Mouse (Mus musculus) intestine, embryonic 16.5 days (tissue): ENCODE results near the gene Rbfox2. TPM values are rescaled to one million over a fixed set of nuclear protein-coding genes. Genes with fewer than 3 reads are reported as not detected.

ENCODE experiments used
- ATAC-seq: fragments of 200-750 bp; cut with Nextera tagmentation; 2 replicates; pipeline ENCODE4 v1.8.0; 2017; ENCODE audit warnings: moderate TSS enrichment, moderate library complexity
- H3K27ac ChIP-seq: fragments of 300-500 bp; sonication (generic); 2 replicates; pipeline ENCODE4 v1.5.1; 2014; ENCODE audit warnings: mild to moderate bottlenecking, low read length
- H3K27me3 ChIP-seq: fragments of 300-500 bp; sonication (generic); replicated peaks from 2 replicates; pipeline ENCODE4 v1.6.1; 2014; ENCODE audit warnings: low read length, control low read depth, mixed read lengths; ENCODE audit not compliant: control insufficient read depth, insufficient read depth
- H3K36me3 ChIP-seq: fragments of 300-500 bp; sonication (generic); 2 replicates; pipeline ENCODE4 v1.6.1; 2014; ENCODE audit warnings: low read length, control low read depth; ENCODE audit not compliant: control insufficient read depth, insufficient read depth
- H3K4me1 ChIP-seq: fragments of 300-500 bp; sonication (generic); 2 replicates; pipeline ENCODE4 v1.6.1; 2014; ENCODE audit warnings: low read length, control low read depth, mixed read lengths; ENCODE audit not compliant: control insufficient read depth, insufficient read depth
- H3K4me2 ChIP-seq: fragments of 300-500 bp; sonication (generic); 2 replicates; pipeline ENCODE4 v1.6.1; 2014; ENCODE audit warnings: low read depth, low read length, control low read depth
- H3K4me3 ChIP-seq: fragments of 300-500 bp; sonication (generic); 2 replicates; pipeline ENCODE4 v1.5.1; 2014; ENCODE audit warnings: mild to moderate bottlenecking, low read length
- H3K9ac ChIP-seq: fragments of 300-500 bp; sonication (generic); 2 replicates; pipeline ENCODE4 v1.6.1; 2014; ENCODE audit warnings: low read depth, low read length
- H3K9me3 ChIP-seq: fragments of 300-500 bp; sonication (generic); 2 replicates; pipeline ENCODE4 v1.6.1; 2016; ENCODE audit warnings: low read length, control low read depth; ENCODE audit not compliant: control insufficient read depth
- WGBS: fragments of 180-500 bp; shearing (Covaris S2); extraction: QIAGEN DNeasy Blood & Tissue Kit; methylation state at CpG from one replicate; pipeline ENCODE4 v1.1.7; 2014; 5-methylcytosine and 5-hydroxymethylcytosine counted together
- polyA plus RNA-seq: library from polyadenylated mRNA; unstranded; fragments of >200 nt; fragmentation: Nextera tagmentation; extraction: Ambion mirVana; gene quantifications from 2 replicates; pipeline ENCODE4 v1.2.1, GENCODE M21; 2015

The Rbfox2 gene
- polyA plus RNA-seq, 1 experiment from 2014 or later: 31.5 TPM

DNA sequence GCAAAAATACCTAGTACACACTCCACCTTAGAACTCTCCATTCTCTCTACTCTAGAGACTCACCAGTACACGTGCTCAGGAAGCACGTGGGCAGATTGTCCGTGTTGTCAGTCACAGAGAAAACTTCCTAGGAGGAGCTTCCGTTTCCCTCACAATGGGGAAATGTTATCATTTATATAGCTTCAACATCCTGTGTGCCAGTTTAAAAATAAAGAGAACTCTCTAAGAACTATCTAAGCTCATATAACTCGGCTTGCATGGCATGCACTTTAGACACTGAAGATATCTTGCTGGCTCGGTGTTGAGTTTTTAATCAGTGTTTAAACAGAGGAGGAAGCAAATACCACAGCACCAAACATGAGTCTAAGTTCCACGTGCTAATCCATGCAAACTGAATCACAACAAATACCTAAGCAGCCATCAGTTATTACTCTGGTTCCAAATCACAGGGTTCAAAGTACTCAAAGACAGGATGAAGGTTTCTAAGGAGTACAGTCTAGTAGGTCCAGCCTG lies 70.7 kb downstream of the Rbfox2 start:
- WGBS: 47% methylated on average over 7 of the region's 7 CpGs
- H3K27me3 ChIP-seq: no peaks in the 10 kb centered on the region
- H3K9ac ChIP-seq: no peak overlapping the region
- ATAC-seq: peak; percentile 55; the same call in 1 of the 2 replicates
- H3K4me3 ChIP-seq: no peak overlapping the region
- H3K4me2 ChIP-seq: no peak overlapping the region
- H3K4me1 ChIP-seq: peaks cover 27% of the 10 kb centered on the region
- no peaks in the 10 kb centered on the region for H3K9me3 ChIP-seq
- H3K36me3 ChIP-seq: no peaks in the 10 kb centered on the region
- peak overlapping the region; percentile 23 for H3K27ac ChIP-seq

- no peaks in the 10 kb centered on the region for H3K36me3 ChIP-seq
- WGBS: 90% methylated on average over 4 of the region's 4 CpGs
- ATAC-seq: no peak
- H3K27me3 ChIP-seq: no peaks in the 10 kb centered on the region
- H3K4me3 ChIP-seq: no peak overlapping the region
- no peak overlapping the region for H3K4me2 ChIP-seq
- no peaks in the 10 kb centered on the region for H3K9me3 ChIP-seq
- no peak overlapping the region for H3K27ac ChIP-seq
- no peak overlapping the region for H3K9ac ChIP-seq
- peaks cover 27% of the 10 kb centered on the region for H3K4me1 ChIP-seq
Measured at GRCm38 (mm10) chr15:77235551-77235950, 71.3 kb downstream of the Rbfox2 start.

GRCm38 (mm10) chr15:77234296-77234695 lies 72.5 kb downstream of the Rbfox2 start:
- ATAC-seq: no peak
- Histone ChIP-seq H3K36me3 (no peaks in the 10 kb centered on the region), H3K9me3 (no peaks in the 10 kb centered on the region), H3K4me3 (no peak overlapping the region), H3K27ac (no peak overlapping the region), H3K4me1 (peaks cover 27% of the 10 kb centered on the region), H3K4me2 (no peak overlapping the region), H3K27me3 (no peaks in the 10 kb centered on the region), H3K9ac (no peak overlapping the region)
- WGBS: 44% methylated on average over 4 of the region's 4 CpGs

DNA sequence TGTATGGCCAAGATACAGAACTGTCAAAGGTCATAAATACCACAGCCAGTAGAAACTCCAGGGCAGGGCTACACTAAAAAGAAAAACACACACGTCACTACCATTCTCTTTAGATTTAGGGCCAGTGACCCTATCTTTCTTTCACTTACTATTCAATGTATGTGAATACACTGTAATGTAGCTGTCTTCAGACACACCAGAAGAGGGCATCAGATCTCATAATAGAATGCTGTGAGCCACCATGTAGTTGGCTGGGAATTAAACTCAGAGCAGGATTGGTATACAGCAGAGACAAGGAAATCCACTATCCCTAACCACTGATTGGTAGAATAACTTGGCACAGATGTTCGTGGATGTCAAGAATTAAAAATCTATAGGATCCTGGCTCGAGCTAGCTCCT lies 76.7 kb downstream of the Rbfox2 start:
- peaks cover 14% of the 10 kb centered on the region for H3K4me1 ChIP-seq
- no peaks in the 10 kb centered on the region for H3K36me3 ChIP-seq
- no peak overlapping the region for H3K27ac ChIP-seq
- H3K9me3 ChIP-seq: no peaks in the 10 kb centered on the region
- H3K9ac ChIP-seq: no peak overlapping the region
- 59% methylated on average over 3 of the region's 3 CpGs for WGBS
- ATAC-seq: no peak
- no peak overlapping the region for H3K4me3 ChIP-seq
- no peak overlapping the region for H3K4me2 ChIP-seq
- no peaks in the 10 kb centered on the region for H3K27me3 ChIP-seq

DNA sequence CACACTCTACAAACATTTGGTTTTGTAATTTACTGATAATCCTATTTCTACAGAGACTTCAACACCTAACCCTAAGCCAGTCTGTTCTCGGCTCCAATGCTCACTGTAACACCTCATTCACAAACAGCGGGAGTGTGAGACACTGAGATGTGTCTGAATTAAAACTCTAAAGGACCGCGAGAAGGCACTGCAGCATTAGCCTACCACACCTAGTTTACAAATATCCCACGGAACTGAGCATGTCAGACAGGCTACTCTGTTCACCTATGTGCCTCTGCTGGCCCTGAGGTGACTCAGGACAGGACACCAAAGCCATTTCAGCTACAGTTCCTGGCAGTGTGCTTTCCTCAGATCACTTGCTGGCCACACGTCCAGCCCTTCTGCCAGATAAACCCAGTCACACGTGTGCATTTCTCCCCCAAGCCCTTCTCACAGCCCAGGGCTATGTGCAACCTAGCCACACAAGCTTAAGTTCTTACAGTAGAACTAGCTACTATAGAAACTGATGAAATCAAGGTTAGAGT lies 79.9 kb downstream of the Rbfox2 start:
- Histone ChIP-seq H3K27ac (no peak overlapping the region), H3K27me3 (no peaks in the 10 kb centered on the region), H3K4me2 (no peak overlapping the region), H3K9ac (no peak overlapping the region), H3K9me3 (no peaks in the 10 kb centered on the region), H3K4me1 (no peaks in the 10 kb centered on the region), H3K4me3 (no peak overlapping the region), H3K36me3 (no peaks in the 10 kb centered on the region)
- WGBS: 51% methylated on average over 7 of the region's 7 CpGs
- no peak for ATAC-seq

- Histone ChIP-seq H3K4me2 (no peak overlapping the region), H3K27me3 (no peaks in the 10 kb centered on the region), H3K27ac (no peak overlapping the region), H3K36me3 (no peaks in the 10 kb centered on the region), H3K9me3 (no peaks in the 10 kb centered on the region), H3K4me1 (no peaks in the 10 kb centered on the region), H3K9ac (no peak overlapping the region), H3K4me3 (no peak overlapping the region)
- ATAC-seq: no peak
- WGBS: 56% methylated on average over 4 of the region's 4 CpGs
Measured at GRCm38 (mm10) chr15:77225858-77226257, 80.9 kb downstream of the Rbfox2 start.

DNA sequence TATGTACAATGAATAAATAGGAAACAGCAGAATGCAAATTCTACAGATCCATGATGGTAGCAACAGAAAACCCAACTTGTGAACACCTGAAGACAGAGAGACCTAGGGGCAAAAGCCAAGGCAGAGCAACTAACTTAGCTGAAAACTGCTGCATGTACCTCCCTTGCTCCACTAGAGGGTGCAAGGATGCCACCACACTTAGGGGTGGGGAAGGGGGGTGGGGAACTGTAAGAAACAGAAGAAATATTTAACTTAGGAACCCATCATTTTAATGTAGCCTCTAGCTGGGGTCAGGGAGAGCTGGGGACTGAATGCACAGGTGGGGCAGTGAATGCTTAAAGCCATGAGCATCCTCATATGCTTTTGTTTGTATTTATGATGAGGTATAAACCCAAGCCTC lies 81.5 kb downstream of the Rbfox2 start:
- no peak overlapping the region for H3K9ac ChIP-seq
- no peak overlapping the region for H3K4me2 ChIP-seq
- no peaks in the 10 kb centered on the region for H3K9me3 ChIP-seq
- H3K27ac ChIP-seq: no peak overlapping the region
- H3K4me3 ChIP-seq: no peak overlapping the region
- H3K4me1 ChIP-seq: no peaks in the 10 kb centered on the region
- ATAC-seq: no peak
- H3K36me3 ChIP-seq: no peaks in the 10 kb centered on the region
- H3K27me3 ChIP-seq: no peaks in the 10 kb centered on the region

- H3K4me3 ChIP-seq: no peak overlapping the region
- no peaks in the 10 kb centered on the region for H3K36me3 ChIP-seq
- no peak for ATAC-seq
- no peak overlapping the region for H3K9ac ChIP-seq
- no peaks in the 10 kb centered on the region for H3K9me3 ChIP-seq
- peaks cover 9% of the 10 kb centered on the region for H3K4me1 ChIP-seq
- H3K4me2 ChIP-seq: no peak overlapping the region
- H3K27me3 ChIP-seq: no peaks in the 10 kb centered on the region
- 66% methylated on average over 4 of the region's 4 CpGs for WGBS
- H3K27ac ChIP-seq: no peak overlapping the region
Measured at GRCm38 (mm10) chr15:77220833-77221232, 86.0 kb downstream of the Rbfox2 start.

- Histone ChIP-seq H3K36me3 (no peaks in the 10 kb centered on the region), H3K9me3 (no peaks in the 10 kb centered on the region), H3K4me3 (no peak overlapping the region), H3K9ac (no peak overlapping the region), H3K27ac (no peak overlapping the region), H3K4me2 (no peak overlapping the region), H3K4me1 (peaks cover 16% of the 10 kb centered on the region), H3K27me3 (no peaks in the 10 kb centered on the region)
- ATAC-seq: peak; percentile 77
Measured at GRCm38 (mm10) chr15:77220137-77220536, 86.7 kb downstream of the Rbfox2 start.

DNA sequence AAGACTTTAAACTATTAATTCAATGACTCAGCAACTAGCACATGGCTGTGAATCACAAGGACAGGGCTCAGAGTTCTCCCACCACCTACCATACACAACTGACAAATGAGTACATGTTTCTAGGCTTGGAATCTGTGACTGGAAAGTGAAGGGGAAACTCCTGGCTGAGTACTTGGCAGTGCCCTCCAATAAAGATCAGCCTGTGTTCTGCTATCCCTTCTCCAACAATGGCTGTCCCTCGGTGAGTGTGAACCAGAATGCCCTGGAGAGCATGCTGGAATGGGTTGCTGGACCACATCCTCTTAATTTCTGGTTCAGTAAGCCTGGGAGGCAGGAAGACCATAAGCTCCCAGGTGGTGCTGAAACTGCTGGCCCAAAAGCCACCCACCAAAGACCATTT lies 87.2 kb downstream of the Rbfox2 start:
- H3K4me3 ChIP-seq: no peak overlapping the region
- H3K27me3 ChIP-seq: no peaks in the 10 kb centered on the region
- H3K4me2 ChIP-seq: no peak overlapping the region
- peaks cover 17% of the 10 kb centered on the region for H3K4me1 ChIP-seq
- H3K36me3 ChIP-seq: no peaks in the 10 kb centered on the region
- no peak overlapping the region for H3K27ac ChIP-seq
- no peak overlapping the region for H3K9ac ChIP-seq
- no peak for ATAC-seq
- WGBS: 72% methylated on average over 1 of the region's 1 CpGs
- H3K9me3 ChIP-seq: no peaks in the 10 kb centered on the region
